Mouse (Mus musculus): Measurements from ENCODE around the gene Dnajc6.

Dnajc6 gene

DNA sequence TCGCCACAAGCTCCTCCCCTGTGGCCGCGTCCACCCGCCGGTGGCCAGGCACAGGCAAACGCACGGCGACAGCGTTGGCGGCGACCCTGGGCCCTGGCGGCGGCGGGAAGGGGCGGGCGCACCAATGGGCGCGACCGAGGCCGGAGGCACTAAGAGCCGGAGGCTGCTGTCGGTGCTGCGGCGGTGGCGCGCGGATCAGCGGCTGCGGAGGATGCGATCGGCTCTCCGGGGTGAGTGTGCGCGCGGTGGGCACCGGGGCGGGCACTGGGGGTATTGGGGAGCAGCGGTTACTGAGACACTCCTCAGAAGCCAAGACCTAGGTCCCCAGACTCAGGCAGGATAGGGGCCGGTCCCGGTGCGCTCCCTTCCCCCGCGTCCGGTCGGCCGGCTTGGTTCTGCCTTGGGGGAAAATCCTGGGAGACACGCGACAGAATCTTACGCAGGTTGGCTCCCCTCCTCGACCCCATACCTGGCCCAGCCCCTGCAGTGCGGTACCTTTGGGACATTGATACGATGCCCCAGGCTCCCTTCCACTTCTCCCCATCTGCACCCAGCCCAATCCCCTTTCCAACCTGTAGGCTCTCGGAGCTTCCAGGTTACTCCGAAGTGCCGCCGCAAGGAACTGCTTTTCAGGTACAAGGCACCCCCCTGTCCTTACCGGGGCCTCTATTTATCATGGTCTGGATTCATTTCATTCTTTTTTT is at the start of gene Dnajc6:
Gene Dnajc6, plus strand, starts transcription at position 115 of the 704 bp plus-strand sequence.
- in situ Hi-C loops (cut with MboI, MseI): no loop called here

DNA sequence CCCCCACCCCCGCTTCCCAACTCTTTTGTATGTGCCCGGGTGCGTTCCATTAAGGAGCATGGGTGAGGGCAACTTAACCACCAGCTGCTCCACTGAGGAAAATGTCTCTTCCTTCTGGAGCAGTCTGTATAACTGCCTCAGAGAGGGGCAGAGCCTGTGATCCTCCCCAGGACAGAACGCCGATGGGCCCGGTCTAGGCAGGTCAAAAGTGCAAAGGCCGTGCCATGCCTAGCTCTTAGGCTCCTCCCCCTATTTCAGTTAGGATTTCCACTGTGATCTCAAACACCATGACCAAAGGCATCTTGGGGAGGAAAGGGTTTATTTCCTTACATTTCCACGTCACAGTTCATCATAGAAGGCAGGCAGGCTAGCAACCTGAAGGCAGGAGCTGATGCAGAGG is 47.7 kb upstream of the Dnajc6 start:
- in situ Hi-C loops (cut with MboI, MseI): no loop called here

DNA sequence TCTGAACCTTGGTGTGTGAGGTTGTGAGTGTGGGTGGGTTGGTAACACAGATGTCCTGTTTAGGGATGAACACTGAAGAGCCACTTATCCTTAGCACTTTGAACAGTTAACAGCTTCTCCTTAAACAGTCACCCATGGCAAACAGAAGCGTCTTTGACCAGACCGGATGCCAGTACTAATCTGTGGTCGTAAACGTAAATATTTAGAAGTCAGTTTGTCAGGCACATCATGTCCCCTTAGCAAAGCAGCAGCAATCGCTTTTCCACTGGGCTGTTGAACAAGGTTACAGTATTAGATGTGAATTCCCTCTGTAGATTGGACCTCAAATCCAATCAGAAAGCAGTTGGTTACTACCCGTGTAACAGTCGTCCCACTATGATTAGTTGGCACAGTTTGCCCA is 47.1 kb upstream of the Dnajc6 start:
- in situ Hi-C loops (cut with MboI, MseI): no loop called here

DNA sequence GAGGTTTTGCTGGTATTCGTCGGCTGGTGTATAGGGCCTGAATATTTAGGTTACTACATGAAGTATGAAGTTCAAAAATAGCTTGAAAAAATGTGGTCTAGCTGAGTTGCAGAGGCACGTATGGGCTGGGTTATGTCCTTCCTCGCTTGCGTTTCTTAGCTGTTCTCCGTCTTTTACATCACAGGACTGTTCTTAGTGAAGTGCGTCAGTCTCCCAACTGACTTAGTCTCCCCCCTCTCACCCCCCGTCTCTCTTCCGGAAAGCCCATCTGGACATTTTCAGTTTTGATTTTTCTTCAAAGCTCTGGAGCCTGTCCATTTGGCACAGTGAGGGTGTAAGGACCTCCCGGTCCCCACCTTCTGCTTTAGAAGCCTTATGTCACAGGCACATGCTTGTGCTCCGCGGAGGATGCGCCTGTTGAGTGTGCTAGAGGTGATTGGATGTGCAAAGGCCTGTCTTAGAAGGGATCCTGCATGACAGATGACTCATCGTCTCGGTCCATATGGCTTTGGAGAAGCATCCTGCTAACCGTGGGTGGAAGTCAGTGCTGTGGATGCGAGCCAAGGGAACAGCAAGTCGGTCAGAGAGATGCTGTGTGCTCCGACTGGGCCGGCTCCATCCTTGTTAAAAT is 46.2 kb upstream of the Dnajc6 start:
- in situ Hi-C loops (cut with MboI, MseI): no loop called here

DNA sequence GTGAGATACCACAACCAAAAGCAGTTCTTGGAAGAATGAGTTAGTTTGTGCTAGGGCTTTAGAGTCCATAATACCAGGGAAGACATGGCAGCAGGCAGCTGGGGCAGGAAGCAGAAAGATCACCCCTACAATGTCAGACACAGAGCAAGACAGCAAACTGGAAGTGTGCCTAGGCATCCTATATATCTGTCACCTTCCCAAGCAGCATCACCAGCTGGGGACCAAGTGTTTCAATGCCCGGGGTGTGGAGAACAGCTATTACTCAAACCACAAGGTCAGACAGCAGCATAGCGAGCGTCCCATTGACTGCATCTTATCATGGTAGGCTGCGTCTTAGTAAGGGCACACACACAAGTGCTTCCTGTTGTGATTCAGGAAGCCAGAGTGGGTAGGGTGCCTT is 45.4 kb upstream of the Dnajc6 start:
- in situ Hi-C loops (cut with MboI, MseI): no loop called here

DNA sequence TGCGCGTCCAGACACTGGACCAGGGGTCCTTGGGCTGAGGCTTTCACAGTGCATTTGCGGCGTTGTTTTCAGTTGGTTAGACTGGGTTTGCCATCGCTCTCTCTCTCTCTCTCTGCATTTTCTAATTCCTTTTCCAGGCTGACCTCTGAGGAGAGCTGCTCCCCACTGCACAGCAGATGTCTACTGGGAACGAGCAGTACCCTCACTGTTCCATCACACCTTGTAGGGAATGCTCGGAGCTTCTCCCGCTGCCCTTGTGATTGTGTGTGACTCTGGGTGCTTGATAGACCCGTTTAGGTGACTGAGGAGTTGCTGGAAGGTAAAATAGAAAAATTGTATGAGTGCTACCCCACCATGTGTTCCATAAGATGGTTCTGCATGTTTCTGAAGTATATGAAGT is 43.6 kb upstream of the Dnajc6 start:
- in situ Hi-C loops (cut with MboI, MseI): no loop called here

DNA sequence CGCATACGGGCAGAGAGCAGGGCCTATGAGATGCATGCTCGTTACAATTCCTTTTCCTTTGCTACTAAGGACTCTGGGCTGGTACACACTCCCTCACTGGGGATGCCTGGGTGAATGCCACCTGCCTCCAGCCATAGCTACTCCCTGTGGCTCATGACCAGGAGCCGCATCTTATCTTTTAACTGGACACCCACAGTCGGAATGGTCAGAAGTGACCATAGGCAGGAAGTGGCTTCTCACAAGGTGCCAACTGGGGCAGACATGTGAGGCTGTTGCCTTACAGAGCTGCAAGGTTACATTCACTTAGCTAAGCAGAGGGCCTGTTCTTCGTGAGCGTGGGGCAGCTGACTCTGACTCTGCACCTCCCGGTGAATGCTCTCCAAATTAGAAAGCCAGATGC is 39.3 kb upstream of the Dnajc6 start:
- in situ Hi-C loops (cut with MboI, MseI): no loop called here

DNA sequence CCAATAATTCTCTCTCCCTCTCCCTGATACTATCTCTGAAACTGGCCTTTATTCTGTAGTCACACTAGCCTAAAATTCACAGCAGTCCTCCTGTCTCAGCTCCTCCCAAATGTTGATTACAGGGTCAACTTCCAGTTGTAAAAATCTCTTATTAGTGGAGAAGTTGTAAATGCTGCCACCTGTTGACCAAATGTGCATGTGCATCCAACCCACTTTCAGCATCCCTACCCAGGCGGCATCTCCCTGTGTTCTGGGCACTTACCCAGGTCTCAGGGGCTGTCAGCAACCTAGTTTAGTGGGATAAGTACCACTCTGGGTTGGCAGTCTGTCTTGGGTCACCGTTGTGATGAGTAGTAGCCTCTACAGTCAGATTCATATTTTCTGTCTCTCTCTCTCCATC is 38.1 kb upstream of the Dnajc6 start:
- in situ Hi-C loops (cut with MboI, MseI): no loop called here

DNA sequence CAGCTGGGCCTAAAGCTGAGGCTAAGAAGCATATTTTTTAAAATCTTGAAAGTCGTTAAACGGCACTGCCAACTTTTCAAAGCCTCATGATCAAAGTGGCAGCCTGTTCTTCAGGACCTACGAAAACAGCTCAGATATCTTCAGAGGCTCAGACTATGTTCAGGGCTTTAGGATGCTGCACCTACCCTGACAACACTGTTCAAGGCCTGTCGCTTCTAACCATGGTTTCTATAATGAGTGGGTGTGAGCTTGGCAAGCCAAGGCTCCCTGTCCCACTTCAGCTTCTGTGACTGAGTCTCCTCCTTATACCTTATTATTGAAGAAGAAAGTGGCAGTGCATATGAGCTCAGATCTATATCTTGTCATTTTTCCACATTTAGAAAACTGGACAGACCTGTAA is 37.1 kb upstream of the Dnajc6 start:
- in situ Hi-C loops (cut with MboI, MseI): no loop called here

DNA sequence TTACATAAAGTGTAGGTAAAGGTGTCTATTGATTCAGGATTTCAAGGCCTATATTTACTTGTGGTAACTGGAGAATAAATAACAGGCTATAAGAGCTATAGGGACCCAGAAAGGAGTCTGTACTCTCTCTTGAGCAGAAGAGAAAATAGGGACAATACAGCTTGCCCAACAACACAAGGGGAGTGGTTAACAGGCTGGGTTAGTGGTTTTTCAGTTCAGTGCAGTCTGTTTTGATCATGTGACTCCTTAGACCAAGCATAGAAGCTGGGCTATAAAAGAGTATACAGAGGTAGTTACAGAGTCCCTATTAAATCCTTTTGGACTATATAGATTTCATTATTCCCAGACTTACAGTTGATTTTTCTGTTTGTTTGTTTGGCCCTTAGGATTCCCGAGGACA is 36.3 kb upstream of the Dnajc6 start:
- in situ Hi-C loops (cut with MboI, MseI): no loop called here

DNA sequence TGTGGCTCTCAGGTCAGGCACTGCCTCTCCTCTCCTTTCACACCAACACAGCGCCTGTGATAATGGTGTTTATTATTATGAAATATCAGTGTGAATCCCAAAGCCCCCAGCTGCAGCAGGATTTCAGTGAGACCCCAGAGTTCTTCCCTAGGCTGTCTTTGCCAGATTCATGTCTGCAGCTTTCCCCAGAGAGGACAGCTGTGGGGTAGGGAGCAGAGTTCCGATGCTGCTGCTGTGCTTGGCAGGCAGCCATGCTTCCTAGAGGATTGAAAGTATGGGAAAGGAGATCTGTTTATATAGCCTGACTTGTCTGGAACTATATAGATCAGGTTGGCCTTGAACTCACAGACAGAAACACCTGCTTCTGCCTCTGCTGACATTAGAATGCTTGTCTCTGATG is 34.4 kb upstream of the Dnajc6 start:
- in situ Hi-C loops (cut with MboI, MseI): no loop called here

DNA sequence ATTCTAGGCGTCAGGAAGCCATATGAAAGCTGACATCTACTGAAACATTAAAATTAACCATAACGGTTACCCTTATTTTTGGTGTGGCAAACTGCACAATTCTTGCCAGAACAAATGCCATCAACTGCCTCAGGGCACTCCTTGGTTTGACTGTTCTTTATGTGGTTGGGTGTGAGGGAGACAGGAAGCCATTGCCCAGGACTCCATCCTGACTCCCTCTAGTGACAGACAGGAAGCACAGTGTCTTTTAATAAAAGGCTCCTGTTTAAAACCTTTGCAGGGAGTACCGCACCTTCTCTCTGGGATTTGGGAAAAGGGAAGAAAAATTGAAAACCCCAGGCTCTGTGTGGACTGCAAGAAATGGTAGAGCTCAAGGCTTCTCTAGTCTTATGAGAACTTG is 30.2 kb upstream of the Dnajc6 start:
- in situ Hi-C loops (cut with MboI, MseI): no loop called here

DNA sequence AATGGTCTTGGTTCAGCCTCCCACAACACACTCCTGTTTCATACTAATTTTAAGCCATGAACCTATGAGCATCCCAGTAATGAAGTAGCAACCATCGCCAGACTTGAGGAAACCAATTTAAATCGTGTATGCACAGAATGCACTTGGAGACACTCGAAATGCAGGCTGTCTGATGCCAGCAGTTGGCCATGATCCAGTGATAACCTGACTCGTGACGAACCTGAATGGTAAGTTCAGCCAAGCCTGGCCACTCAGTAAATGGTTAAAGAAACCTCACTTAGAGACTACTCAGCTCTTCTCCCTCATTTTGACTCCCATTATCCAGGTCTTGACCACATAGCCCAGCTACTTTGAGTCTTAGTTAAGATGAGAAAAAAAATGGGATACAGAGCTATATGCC is 27.2 kb upstream of the Dnajc6 start:
- in situ Hi-C loops (cut with MboI, MseI): no loop called here

DNA sequence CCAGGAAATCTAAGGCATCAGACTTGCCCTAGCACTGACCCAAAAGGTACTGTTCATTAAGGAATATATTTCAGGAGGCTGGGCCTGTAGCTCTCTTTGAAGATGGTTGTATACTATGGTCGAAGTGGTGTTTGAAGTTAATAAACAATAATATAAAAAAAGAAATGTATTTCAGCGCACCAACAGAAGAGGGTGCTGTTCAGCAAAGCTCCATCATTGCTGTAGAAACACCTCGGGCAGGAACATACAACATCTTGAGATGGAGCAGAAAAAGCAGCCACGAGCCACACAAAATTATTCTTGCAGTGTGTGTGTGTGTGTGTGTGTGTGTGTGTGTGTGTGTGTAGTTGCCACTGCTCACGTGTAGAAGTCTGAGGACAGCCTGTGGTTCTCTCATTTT is 25.9 kb upstream of the Dnajc6 start:
- in situ Hi-C loops (cut with MboI, MseI): no loop called here

DNA sequence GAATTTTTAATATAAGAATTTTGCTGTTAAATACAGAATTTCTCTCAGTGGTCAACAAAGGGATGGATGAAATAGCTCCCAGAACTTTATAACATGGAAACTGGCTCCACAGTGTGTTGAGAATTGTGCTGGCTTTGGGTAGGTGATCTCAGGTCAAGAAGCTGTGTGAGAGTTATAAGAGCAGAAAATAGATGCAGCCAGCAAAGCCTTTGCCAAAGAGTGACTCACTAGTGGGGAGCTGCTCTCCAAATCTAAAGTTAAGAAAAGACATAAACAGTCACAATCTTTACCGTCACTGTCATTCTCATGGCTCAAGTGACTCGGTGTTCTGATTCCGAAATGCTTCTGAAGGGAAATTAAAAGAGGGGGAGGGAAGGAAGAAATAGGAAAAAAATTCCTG is 23.7 kb upstream of the Dnajc6 start:
- in situ Hi-C loops (cut with MboI, MseI): no loop called here

DNA sequence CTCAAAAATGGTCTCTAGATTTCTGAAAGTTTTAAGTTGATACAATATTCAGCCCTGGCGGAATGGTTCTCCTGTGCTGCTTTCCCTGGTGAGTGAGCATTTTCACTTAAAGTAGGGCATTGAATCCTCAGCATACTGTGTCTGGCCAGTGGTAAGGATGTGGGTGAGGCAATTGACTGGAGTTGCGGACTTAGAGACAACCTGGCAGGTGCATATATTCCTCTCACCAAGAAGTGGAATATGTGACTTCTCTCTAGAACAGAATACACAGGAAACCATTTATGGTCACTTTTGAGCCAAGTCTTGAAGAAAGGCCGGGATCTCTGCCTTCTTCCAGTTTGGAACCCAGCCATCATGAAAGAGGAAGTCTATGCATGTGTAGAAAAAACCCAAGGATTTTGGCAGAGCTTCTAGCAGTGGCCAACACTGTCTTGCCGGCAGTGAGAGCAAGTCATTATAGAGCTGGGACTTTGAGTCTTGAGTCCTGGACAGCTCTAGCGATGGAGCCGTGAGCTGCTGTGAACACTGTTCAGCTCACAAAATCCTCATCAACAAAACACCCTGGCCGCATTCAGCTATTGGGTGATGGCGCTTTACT is 6.0 kb upstream of the Dnajc6 start:
- in situ Hi-C loops (cut with MboI, MseI): no loop called here

DNA sequence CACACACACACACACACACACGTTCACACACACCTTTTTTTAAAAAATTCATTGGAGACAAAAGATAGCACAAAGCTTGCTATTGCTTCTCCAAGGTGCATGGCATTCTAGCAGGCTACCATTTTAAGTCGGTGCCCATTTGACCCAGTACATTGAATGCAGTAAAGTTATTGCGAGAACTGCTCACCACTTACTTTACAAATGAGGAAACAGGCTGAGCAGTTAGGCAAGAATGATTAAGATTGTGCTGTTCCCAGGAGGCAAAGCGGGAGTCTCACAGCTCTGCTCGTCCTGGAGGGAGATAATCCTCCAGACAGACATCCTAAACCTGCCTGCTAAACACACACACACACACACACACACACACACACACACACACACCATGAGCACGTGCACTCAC is 4.7 kb upstream of the Dnajc6 start:
- in situ Hi-C loops (cut with MboI, MseI): no loop called here

DNA sequence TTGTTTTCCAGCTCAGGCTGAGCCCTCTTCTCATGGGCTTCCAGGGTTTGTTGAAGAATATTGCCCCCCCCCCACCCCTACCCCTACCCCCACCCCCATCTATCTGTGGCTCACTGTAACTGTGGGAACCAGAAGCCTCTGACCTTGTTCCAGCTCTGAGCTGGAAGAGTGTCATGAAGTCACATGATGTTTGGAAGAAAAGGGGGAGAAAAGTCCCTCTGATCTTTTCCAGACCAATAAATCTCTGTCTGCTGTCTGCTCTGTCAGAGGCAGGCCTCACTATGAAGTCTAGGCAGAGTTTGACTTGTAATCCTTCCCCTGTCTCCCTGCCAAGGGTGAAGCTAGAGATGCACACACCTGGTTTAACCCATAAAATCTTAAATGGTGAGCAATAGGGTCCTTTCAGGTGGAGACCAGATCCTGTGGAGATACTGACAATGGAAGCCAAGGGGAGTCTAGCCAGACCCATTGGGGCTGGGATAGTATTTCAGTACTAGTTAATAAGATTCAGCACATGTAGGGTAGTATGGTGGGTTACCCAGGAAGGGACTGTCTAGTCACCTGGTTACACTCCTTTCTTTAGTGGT is 2.7 kb upstream of the Dnajc6 start:
- in situ Hi-C loops (cut with MboI, MseI): no loop called here

DNA sequence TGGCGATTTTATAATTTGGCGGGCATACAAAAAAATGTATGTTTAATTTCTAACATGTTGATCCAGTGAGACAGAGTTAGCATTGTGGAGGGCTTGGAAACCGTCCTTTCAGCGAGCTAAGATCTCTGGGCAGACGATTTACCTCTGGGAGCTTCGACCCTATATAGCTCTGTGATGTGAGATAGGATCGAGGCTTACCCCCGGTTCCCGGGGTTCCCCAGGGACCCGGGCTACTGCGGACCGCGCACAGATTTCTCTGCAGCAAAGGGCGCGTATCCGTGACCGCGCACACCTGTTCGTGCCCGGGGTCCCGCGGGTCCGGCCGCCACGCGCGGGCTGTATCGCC is 287 bp upstream of the Dnajc6 start:
- in situ Hi-C loops (cut with MboI, MseI): no loop called here

DNA sequence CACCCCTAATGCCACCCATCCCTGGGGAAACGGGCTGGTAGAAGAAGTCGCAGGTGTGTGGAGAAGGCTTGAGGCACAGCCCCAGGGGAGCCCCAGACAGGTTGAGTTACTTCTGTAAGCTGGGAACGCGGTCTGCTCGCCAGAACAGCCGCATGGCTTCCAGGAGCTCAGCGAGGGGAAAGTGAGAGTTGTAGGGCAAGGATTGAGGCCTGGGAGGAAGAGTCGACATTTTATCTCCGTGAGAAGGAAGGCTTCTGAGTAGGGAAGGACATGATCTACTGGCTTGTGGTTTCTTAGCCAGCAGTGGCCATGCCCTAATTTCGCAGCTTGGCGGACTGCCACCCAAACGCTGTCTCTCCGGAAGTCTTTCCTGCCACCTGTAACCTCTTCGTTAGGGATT is 888 bp downstream of the Dnajc6 start:
- in situ Hi-C loops (cut with MboI, MseI): no loop called here

DNA sequence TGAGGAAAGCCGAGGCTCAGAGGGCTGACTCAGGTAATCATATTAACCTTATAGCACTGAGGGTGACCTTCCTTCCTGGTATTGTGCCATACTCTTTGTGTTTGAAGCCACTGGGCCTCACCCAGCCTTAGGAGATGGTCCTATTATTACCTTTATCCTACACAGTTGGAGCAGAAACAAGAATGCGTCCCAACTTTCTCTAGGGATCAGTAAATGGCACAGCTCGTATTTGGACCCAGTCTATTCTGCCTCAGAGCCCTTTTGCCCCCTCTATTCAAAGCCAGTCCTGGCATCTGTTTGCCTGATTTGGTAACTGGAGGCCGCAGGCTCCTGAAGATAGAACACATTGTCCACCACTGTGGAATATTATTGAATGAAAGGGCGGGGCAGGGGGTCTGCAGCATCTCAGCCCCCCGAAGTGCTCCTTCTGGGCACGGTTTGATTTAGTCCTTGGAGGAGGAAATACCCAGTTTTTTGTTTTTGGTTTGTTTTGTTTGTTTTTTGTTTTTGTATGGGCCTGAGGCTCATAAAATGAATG is 8.1 kb downstream of the Dnajc6 start:
- in situ Hi-C loops (cut with MboI, MseI): loop anchor here (25.0 kb wide), 1 partner anchor 1108 kb away; no protein-coding TSS in a partner anchor

DNA sequence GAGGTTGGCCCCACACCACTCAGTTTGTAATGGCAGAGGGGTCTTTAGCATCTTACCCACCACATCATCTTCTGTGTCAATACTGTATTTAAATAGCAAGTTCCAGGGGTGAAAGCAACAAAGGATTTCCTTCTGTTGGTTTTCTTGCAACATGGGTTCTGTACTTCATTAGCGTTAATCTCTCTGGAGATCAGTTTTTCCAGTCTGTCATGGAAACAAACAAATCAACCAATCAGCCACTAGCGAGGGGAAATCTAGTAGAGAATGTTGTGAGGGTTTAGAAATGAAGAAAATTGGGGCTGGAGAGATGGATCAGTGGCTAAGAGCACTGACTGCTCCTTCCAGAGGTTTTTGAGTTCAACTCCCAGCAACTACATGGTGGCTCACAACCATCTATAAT is 9.5 kb downstream of the Dnajc6 start:
- in situ Hi-C loops (cut with MboI, MseI): loop anchor here (25.0 kb wide), 1 partner anchor 1106 kb away; no protein-coding TSS in a partner anchor

DNA sequence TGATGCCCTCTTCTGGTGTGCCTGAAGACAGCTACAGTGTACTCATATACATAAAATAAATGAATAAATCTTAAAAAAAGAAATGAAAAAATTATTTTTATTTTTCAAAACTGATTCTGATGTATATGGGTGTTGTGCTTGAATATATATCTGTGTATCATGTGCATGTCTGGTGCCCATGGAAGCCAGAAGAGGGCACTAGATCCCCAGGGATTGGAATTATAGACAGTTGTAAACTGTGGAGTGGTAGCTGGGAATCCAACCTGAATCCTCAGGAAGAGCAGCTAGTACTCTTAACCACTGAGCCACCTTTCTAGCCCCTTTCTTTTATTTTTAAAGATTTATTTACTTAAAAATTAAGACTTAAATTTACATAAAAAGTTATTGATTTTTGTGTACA is 9.9 kb downstream of the Dnajc6 start:
- in situ Hi-C loops (cut with MboI, MseI): loop anchor here (25.0 kb wide), 1 partner anchor 1106 kb away; no protein-coding TSS in a partner anchor
